Mouse (Mus musculus) forebrain, embryonic 13.5 days (tissue): Measurements from ENCODE around the gene Slc18a3. TPM values are rescaled to one million over a fixed set of nuclear protein-coding genes. Genes with fewer than 3 reads are reported as not detected.
A peak's percentile ranks its signal among the peaks of the same experiment; 100 is the strongest.

Experiments used
- ATAC-seq: fragments of 200-750 bp; cut with Nextera tagmentation; 2 replicates; pipeline ENCODE4 v1.8.0; 2017
- H3K27ac ChIP-seq: fragments of 300-500 bp; sonication (generic); 2 replicates; pipeline ENCODE4 v1.5.1; 2015; ENCODE audit warnings: inconsistent platforms, mild to moderate bottlenecking, moderate library complexity
- H3K27me3 ChIP-seq: fragments of 300-500 bp; sonication (generic); 2 replicates; pipeline ENCODE4 v1.6.1; 2015; ENCODE audit warnings: mild to moderate bottlenecking, inconsistent platforms
- H3K36me3 ChIP-seq: fragments of 300-500 bp; sonication (generic); 2 replicates; pipeline ENCODE4 v1.6.1; 2015; ENCODE audit warnings: mild to moderate bottlenecking, inconsistent platforms; ENCODE audit not compliant: poor library complexity, severe bottlenecking
- H3K4me1 ChIP-seq: fragments of 300-500 bp; sonication (generic); 2 replicates; pipeline ENCODE4 v1.6.1; 2015; ENCODE audit warnings: inconsistent platforms
- H3K4me2 ChIP-seq: fragments of 300-500 bp; sonication (generic); 2 replicates; pipeline ENCODE4 v1.6.1; 2015; ENCODE audit warnings: inconsistent platforms, mild to moderate bottlenecking, moderate library complexity
- H3K4me3 ChIP-seq: fragments of 300-500 bp; sonication (generic); 2 replicates; pipeline ENCODE4 v1.5.1; 2015; ENCODE audit warnings: mild to moderate bottlenecking, inconsistent platforms
- H3K9ac ChIP-seq: fragments of 300-500 bp; sonication (generic); 2 replicates; pipeline ENCODE4 v1.6.1; 2015; ENCODE audit warnings: mild to moderate bottlenecking, inconsistent platforms
- H3K9me3 ChIP-seq: fragments of 300-500 bp; sonication (generic); replicated peaks from 2 replicates; pipeline ENCODE4 v1.6.1; 2016; ENCODE audit warnings: inconsistent platforms
- WGBS: fragments of 180-500 bp; shearing (Covaris S2); methylation state at CpG from one replicate; pipeline ENCODE4 v1.1.7; 2015; 5-methylcytosine and 5-hydroxymethylcytosine counted together
- polyA plus RNA-seq: library from polyadenylated mRNA; unstranded; fragments of >200 nt; fragmentation: Nextera tagmentation; extraction: Ambion mirVana; gene quantifications from 2 replicates; pipeline ENCODE4 v1.2.1, GENCODE M21; 2015

The Slc18a3 gene
- polyA plus RNA-seq, 1 experiment from 2014 or later = 0.35 TPM

- Histone ChIP-seq H3K9me3 (no peaks in the 10 kb centered on the region), H3K36me3 (no peaks in the 10 kb centered on the region), H3K4me1 (peaks cover 24% of the 10 kb centered on the region), H3K27ac (no peak overlapping the region), H3K4me3 (no peak overlapping the region), H3K9ac (no peak overlapping the region), H3K27me3 (peaks cover 16% of the 10 kb centered on the region; the same call in 1 of the 2 replicates), H3K4me2 (no peak overlapping the region)
- WGBS = 7% methylated on average over 8 of the region's 8 CpGs
- ATAC-seq = no peak
These were observed 21.2 kb downstream of the Slc18a3 start for GRCm38 (mm10) chr14:32443446-32443845.

- Histone ChIP-seq H3K27me3 (peaks cover 16% of the 10 kb centered on the region; the same call in 1 of the 2 replicates), H3K9me3 (no peaks in the 10 kb centered on the region), H3K4me1 (peaks cover 24% of the 10 kb centered on the region), H3K4me2 (no peak overlapping the region), H3K36me3 (no peaks in the 10 kb centered on the region), H3K4me3 (no peak overlapping the region), H3K9ac (no peak overlapping the region), H3K27ac (peak overlapping the region; percentile 21; the same call in 1 of the 2 replicates)
- WGBS = 20% methylated on average over 3 of the region's 3 CpGs
- ATAC-seq = peak; percentile 90
These were observed 24.9 kb downstream of the Slc18a3 start for GRCm38 (mm10) chr14:32439744-32440143.

DNA sequence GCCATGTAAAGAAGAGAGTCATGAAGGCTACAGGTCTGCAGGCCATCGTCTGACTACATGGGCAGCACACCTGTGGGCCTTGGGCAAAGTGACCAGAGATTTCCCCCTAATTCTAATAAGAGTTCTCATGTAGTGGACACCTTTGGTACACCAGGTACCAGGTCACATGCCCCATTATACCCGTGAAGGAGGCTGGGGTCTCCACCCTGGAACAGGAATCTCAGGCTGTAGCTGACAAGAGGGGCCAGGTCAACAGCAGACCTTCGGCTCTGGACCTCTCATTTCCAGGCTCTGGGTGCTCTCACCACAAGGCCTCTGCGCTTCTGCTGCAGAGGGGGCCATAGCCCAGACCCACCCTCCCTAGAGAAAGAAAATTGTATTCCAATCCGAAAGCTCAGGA lies 25.3 kb downstream of the Slc18a3 start:
- Histone ChIP-seq H3K9ac (no peak overlapping the region), H3K4me3 (no peak overlapping the region), H3K27ac (no peak overlapping the region; the same call in 1 of the 2 replicates), H3K27me3 (peaks cover 16% of the 10 kb centered on the region; the same call in 1 of the 2 replicates), H3K4me1 (peaks cover 24% of the 10 kb centered on the region), H3K36me3 (no peaks in the 10 kb centered on the region), H3K4me2 (no peak overlapping the region), H3K9me3 (no peaks in the 10 kb centered on the region)
- 66% methylated on average over 5 of the region's 5 CpGs for WGBS
- ATAC-seq = no peak

GRCm38 (mm10) chr14:32437352-32437793 lies 27.3 kb downstream of the Slc18a3 start:
- H3K4me1 ChIP-seq = peaks cover 13% of the 10 kb centered on the region; the same call in 1 of the 2 replicates
- H3K27me3 ChIP-seq = peaks cover 9% of the 10 kb centered on the region; the same call in 1 of the 2 replicates
- no peak overlapping the region for H3K4me3 ChIP-seq
- no peak overlapping the region for H3K27ac ChIP-seq
- no peaks in the 10 kb centered on the region for H3K9me3 ChIP-seq
- no peak for ATAC-seq
- 24% methylated on average over 5 of the region's 5 CpGs for WGBS
- no peak overlapping the region for H3K4me2 ChIP-seq
- no peaks in the 10 kb centered on the region for H3K36me3 ChIP-seq
- H3K9ac ChIP-seq = no peak overlapping the region

DNA sequence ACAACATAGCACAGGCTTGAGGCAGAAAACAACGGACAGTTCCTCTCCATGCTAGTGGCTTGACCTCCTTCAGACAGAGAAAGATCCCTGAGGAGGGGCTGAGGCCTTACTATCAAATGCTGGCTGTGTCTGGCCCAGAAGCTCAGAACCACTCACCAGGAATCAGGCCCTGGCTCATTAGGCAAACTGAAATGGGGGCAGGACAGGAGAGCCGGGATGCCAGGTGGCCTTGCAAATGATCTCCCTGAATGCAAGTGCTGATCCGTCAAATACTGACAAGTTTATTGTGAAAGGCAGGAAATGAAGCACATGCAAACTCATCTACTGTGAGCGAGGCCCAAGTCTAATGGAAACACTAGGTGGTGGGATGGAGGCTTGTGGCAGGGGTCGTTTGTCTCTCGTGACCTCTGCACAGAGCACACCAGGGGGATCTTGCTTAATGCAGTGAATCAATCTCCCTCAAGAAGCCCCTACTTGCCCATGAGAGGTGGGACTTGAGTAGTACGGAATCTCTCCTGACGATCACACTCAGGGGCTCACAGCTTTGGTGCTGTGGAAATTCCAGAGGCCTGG lies 35.5 kb downstream of the Slc18a3 start:
- Histone ChIP-seq H3K4me3 (no peak overlapping the region), H3K27me3 (no peaks in the 10 kb centered on the region; the same call in 1 of the 2 replicates), H3K27ac (no peak overlapping the region), H3K9me3 (no peaks in the 10 kb centered on the region), H3K9ac (no peak overlapping the region), H3K4me2 (no peak overlapping the region), H3K4me1 (peaks cover 11% of the 10 kb centered on the region), H3K36me3 (no peaks in the 10 kb centered on the region)
- ATAC-seq = no peak
- 14% methylated on average over 8 of the region's 8 CpGs for WGBS

- H3K9me3 ChIP-seq = no peaks in the 10 kb centered on the region
- no peaks in the 10 kb centered on the region for H3K36me3 ChIP-seq
- H3K4me3 ChIP-seq = no peak overlapping the region
- no peak for ATAC-seq
- WGBS = 86% methylated on average over 7 of the region's 7 CpGs
- no peak overlapping the region for H3K27ac ChIP-seq
- H3K4me2 ChIP-seq = no peak overlapping the region
- no peaks in the 10 kb centered on the region; the same call in 1 of the 2 replicates for H3K27me3 ChIP-seq
- H3K4me1 ChIP-seq = peaks cover 9% of the 10 kb centered on the region
- no peak overlapping the region for H3K9ac ChIP-seq
These were observed 40.7 kb downstream of the Slc18a3 start for GRCm38 (mm10) chr14:32423946-32424345.

- Histone ChIP-seq H3K9ac (no peak overlapping the region), H3K27ac (no peak overlapping the region), H3K9me3 (peaks cover 16% of the 10 kb centered on the region; the same call in 1 of the 2 replicates), H3K4me1 (no peaks in the 10 kb centered on the region), H3K36me3 (no peaks in the 10 kb centered on the region), H3K27me3 (no peaks in the 10 kb centered on the region), H3K4me3 (no peak overlapping the region), H3K4me2 (no peak overlapping the region)
- ATAC-seq = no peak
- WGBS = 84% methylated on average over 11 of the region's 11 CpGs
These were observed 45.9 kb downstream of the Slc18a3 start for GRCm38 (mm10) chr14:32418747-32419146.

Other genes starting within 250 kb of the Slc18a3 start
- 20.3 and 21.7 TPM in 2 replicates for gene Ogdhl, start 142.8 kb downstream of the Slc18a3 start, polyA plus RNA-seq
- gene 1700024G13Rik, start 76.5 kb downstream of the Slc18a3 start, polyA plus RNA-seq = 0.50 and 0.74 TPM in 2 replicates
- 0.15 TPM in 1 of 2 replicates, not detected in the other for gene Chat, start 1.1 kb upstream of the Slc18a3 start, polyA plus RNA-seq
- 25.2 and 28.4 TPM in 2 replicates for gene Ercc6, start 48.7 kb upstream of the Slc18a3 start, polyA plus RNA-seq
- 0.22 and 0.54 TPM in 2 replicates for gene Prrxl1, start 134.6 kb upstream of the Slc18a3 start, polyA plus RNA-seq
- gene 3425401B19Rik, start 220.4 kb upstream of the Slc18a3 start, polyA plus RNA-seq = not detected in 2 replicates